Mouse (Mus musculus) lung, adult 18-20 months (tissue): ENCODE data around the gene Kcnk2.
A peak's percentile ranks its signal among the peaks of the same experiment; 100 is the strongest.
"Not testable (repeated sequence)": the region's sequence is repeated elsewhere in the genome, so short reads cannot be mapped to it uniquely, and the experiment has no call there.

Experiments used
- DNase-seq, 2 experiments: peaks; one replicate each; pipeline ENCODE4 v3.0.0; 2022; ENCODE audit warnings: mixed read lengths in 2 of 2

Kcnk2 gene

GRCm38 (mm10) chr1:189342416-189343104 is 59.5 kb downstream of the Kcnk2 start:
- peak in 1 of 2 experiments; percentile 29 for DNase-seq

GRCm38 (mm10) chr1:189341381-189341917 is 60.6 kb downstream of the Kcnk2 start:
- peak; percentile 38 to 54 for DNase-seq

GRCm38 (mm10) chr1:189315896-189316295 is 86.2 kb downstream of the Kcnk2 start:
- no peak for DNase-seq

GRCm38 (mm10) chr1:189314495-189314894 is 87.6 kb downstream of the Kcnk2 start:
- no peak for DNase-seq

- DNase-seq = no peak
Measured at GRCm38 (mm10) chr1:189313750-189314149, 88.3 kb downstream of the Kcnk2 start.

GRCm38 (mm10) chr1:189310145-189310544 is 91.9 kb downstream of the Kcnk2 start:
- DNase-seq = peak; percentile 64 to 81

GRCm38 (mm10) chr1:189304988-189305522 is 97.0 kb downstream of the Kcnk2 start:
- DNase-seq = no peak

GRCm38 (mm10) chr1:189303001-189303400 is 99.1 kb downstream of the Kcnk2 start:
- DNase-seq = peak; percentile 10 to 17

- no peak for DNase-seq
Measured at GRCm38 (mm10) chr1:189293679-189294406, 108.2 kb downstream of the Kcnk2 start.

- DNase-seq = no peak
Measured at GRCm38 (mm10) chr1:189290885-189291284, 111.2 kb downstream of the Kcnk2 start.

GRCm38 (mm10) chr1:189288948-189289347 is 113.1 kb downstream of the Kcnk2 start:
- no peak for DNase-seq

- no peak for DNase-seq
Measured at GRCm38 (mm10) chr1:189272281-189272680, 129.8 kb downstream of the Kcnk2 start.

- no peak for DNase-seq
Measured at GRCm38 (mm10) chr1:189253631-189254030, 148.4 kb downstream of the Kcnk2 start.

- DNase-seq = peak in 1 of 2 experiments; percentile 8
Measured at GRCm38 (mm10) chr1:189253207-189253606, 148.9 kb downstream of the Kcnk2 start.

GRCm38 (mm10) chr1:189243206-189243605 is 158.9 kb downstream of the Kcnk2 start:
- DNase-seq = not testable (repeated sequence)

GRCm38 (mm10) chr1:189235261-189235660 is 166.8 kb downstream of the Kcnk2 start:
- DNase-seq = peak in 1 of 2 experiments; percentile 2

GRCm38 (mm10) chr1:189232829-189233228 is 169.2 kb downstream of the Kcnk2 start:
- no peak for DNase-seq

GRCm38 (mm10) chr1:189228222-189229084 is 173.6 kb downstream of the Kcnk2 start:
- DNase-seq = no peak

GRCm38 (mm10) chr1:189227479-189227878 is 174.6 kb downstream of the Kcnk2 start:
- DNase-seq = no peak

- no peak for DNase-seq
Measured at GRCm38 (mm10) chr1:189219051-189219450, 183.0 kb downstream of the Kcnk2 start.

GRCm38 (mm10) chr1:189217751-189218564 is 184.1 kb downstream of the Kcnk2 start:
- DNase-seq = no peak

- no peak for DNase-seq
Measured at GRCm38 (mm10) chr1:189215131-189215530, 186.9 kb downstream of the Kcnk2 start.
